ENCODE assay signal across 29 mouse cellular contexts in the genomic region with DNA sequence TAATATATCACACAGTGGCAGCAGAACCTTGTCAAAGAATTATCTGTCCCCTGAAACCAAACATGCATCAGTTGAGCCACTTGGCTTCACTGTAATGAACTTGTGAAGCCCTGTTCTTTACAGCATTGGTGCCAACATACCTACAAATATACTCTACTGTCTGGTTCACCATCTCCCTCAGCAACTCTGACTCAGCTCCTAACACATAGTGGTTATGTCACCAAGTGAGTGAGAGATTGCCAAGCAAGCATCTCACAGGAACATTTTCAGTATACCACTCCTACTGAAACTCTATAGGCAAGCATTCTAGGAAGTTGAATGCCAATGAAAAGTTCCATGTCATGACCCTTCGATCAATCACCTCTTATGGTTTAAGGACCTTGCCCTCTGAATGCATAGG.
DNase-seq lines count a peak whose midpoint lies in the region; ATAC-seq and TF ChIP-seq lines count a peak whose summit lies in the region.
"Had no signal": no experiment of that assay in that cellular context is flagged by ENCODE, and none has a peak within 500 bp of the region (broad histone marks: within the 10 kb centered on the region; RNA-seq: fewer than 3 reads in every experiment).

No protein-coding gene starts in this region.

- no peaks in the 10 kb centered on the region for H3K79me2 ChIP-seq in heart, adult 2 months (replicated peaks; ENCODE audit: control insufficient read depth, insufficient read depth, low read length)

- H3K9ac ChIP-seq in heart, adult 2 months (ENCODE audit: low read depth, low read length): no peak overlapping the region
- H3K9ac ChIP-seq: embryonic facial prominence, embryonic 13.5 days; embryonic facial prominence, embryonic 15.5 days; forebrain, embryonic 12.5 days had no signal

- H3K27ac ChIP-seq in heart, adult 2 months: no peak overlapping the region
- H3K27ac ChIP-seq: embryonic facial prominence, embryonic 13.5 days; embryonic facial prominence, embryonic 15.5 days; forebrain, embryonic 10.5 days; forebrain, embryonic 12.5 days had no signal

- TF ChIP-seq CTCF in heart, adult 2 months (IDR thresholded peaks at IDR 0.05): no peak

- peak; percentile 88 for ATAC-seq in frontal cortex, adult (ENCODE audit: low TSS enrichment)
- ATAC-seq: activated CD4-positive, CD25-positive, alpha-beta regulatory T cell, adult 4 months; CD4-positive, CD25-positive, alpha-beta regulatory T cell, adult 4 months; forebrain, embryonic 14.5 days; forebrain, embryonic 16.5 days; Patski had no signal

- no peak for TF ChIP-seq POLR2A in heart, adult 2 months (IDR thresholded peaks at IDR 0.05; ENCODE audit: insufficient read depth, low read depth, low read length)

- DNase-seq in frontal cortex, postnatal 10 days (ENCODE audit: low spot score in 2 of 2): no peak
- DNase-seq in heart, adult 11 months: peak; percentile 72
- DNase-seq in heart, adult 2 months: no peak
- peak; percentile 55 for DNase-seq in brain, adult 2 months (ENCODE audit: low read depth, low spot score)
- no peak for DNase-seq in layer of hippocampus, postnatal 10 days (ENCODE audit: low spot score in 2 of 2)
- DNase-seq: adrenal gland, adult 8-10 months; adrenal gland, postnatal 14 days; adrenal gland, postnatal 36 days; B cell, adult 2 months; cerebellum, adult 11 months; cerebellum, adult 18-20 months; cerebellum, adult 8-10 months; cerebellum, adult 9-11 months; cerebellum, postnatal 14 days; cerebellum, postnatal 36 days; embryo, embryonic 11 days had no signal

- TF ChIP-seq EP300 in heart, adult 2 months (IDR thresholded peaks at IDR 0.05; ENCODE audit: insufficient read depth, low read depth, low read length): no peak

- intact Hi-C loops in heart, adult 2 months (cut with DNase I): no loop called here

- no peaks in the 10 kb centered on the region for H3K36me3 ChIP-seq in heart, adult 2 months (ENCODE audit: control insufficient read depth, insufficient read depth, low read length)
- H3K36me3 ChIP-seq: embryonic facial prominence, embryonic 13.5 days; embryonic facial prominence, embryonic 15.5 days; forebrain, embryonic 10.5 days; forebrain, embryonic 12.5 days; G1E had no signal

- no peak overlapping the region for H3K4me3 ChIP-seq in heart, adult 2 months
- H3K4me3 ChIP-seq: embryonic facial prominence, embryonic 13.5 days; embryonic facial prominence, embryonic 15.5 days; erythroblast, embryonic 14.5 days; forebrain, embryonic 10.5 days; forebrain, embryonic 12.5 days had no signal

- H3K4me1 ChIP-seq in heart, adult 2 months (ENCODE audit: control insufficient read depth, insufficient read depth, low read length): no peaks in the 10 kb centered on the region
- H3K4me1 ChIP-seq: embryonic facial prominence, embryonic 13.5 days; embryonic facial prominence, embryonic 15.5 days; forebrain, embryonic 10.5 days; forebrain, embryonic 12.5 days had no signal

- WGBS in heart, adult 2 months: 96% methylated on average over 1 of the region's 1 CpGs

- H3K27me3 ChIP-seq in heart, adult 2 months (ENCODE audit: control insufficient read depth, insufficient read depth, low read length): no peaks in the 10 kb centered on the region
- H3K27me3 ChIP-seq: CH12.LX; embryonic facial prominence, embryonic 13.5 days; embryonic facial prominence, embryonic 15.5 days; forebrain, embryonic 12.5 days had no signal

Comparison
In these comparisons a context has a peak if more than half of its experiments do, and no peak if none do; other contexts are left out.
1. DNase-seq: peak in heart, adult 11 months (single experiment) and brain, adult 2 months (single experiment); none in frontal cortex, postnatal 10 days (0 of 2), heart, adult 2 months (0 of 2) and layer of hippocampus, postnatal 10 days (0 of 2).